Mouse (Mus musculus) heart, postnatal 0 days (tissue): Measurements from ENCODE around the gene Tmem238l.

ENCODE experiments used
- CTCF ChIP-seq: IDR thresholded peaks from 2 replicates; pipeline ENCODE4 v1.5.1; 2016; ENCODE audit warnings: antibody characterized with exemption, control low read depth, low read depth
- EP300 ChIP-seq: IDR thresholded peaks from 2 replicates; pipeline ENCODE4 v1.6.1; 2016; ENCODE audit warnings: antibody characterized with exemption, low read depth

DNA sequence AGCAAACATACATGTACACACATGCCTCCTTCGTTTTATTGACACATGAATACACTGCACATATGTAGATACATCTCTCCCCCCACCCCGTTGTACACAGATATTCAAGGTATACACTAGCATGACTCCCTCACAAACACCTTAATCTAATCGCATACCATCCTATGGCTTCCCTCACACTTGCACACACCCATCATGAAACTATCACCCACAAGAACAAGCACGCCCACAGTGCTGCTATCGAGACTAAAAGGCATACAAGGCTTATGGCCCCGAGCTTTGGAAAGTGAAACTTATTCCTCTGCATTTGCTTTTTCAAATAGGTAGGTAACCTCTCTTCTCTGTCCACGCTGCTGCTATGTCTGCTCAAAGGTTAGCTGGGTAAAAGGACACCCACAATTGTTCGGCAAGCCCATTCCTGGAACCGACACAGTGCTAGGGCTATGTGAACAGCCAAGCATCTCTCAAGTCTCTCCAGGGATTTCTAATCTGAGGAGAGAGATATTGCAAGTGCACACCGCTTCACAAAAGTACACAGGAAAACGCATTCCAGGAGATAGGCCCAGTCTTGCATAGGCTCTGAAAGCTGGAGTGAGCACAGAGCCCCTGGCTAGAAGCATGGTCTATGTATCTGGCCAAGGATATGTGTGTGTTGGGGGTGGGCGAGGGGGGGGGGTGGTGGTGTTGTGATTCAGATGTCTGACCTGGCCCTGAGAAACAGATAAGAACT is 5.2 kb downstream of the Tmem238l start:
- TF ChIP-seq CTCF, result no peak
- no peak for TF ChIP-seq EP300
